Mouse (Mus musculus) left cerebral cortex, adult 8-10 months (tissue): ENCODE data around the gene Ifitm2. TPM values are rescaled to one million over a fixed set of nuclear protein-coding genes. Genes with fewer than 3 reads are reported as not detected.

ENCODE experiments used
- DNase-seq, 2 experiments: peaks; one replicate each; pipeline ENCODE4 v3.0.0; 2022; ENCODE audit warnings: low spot score in 2 of 2
- total RNA-seq, 4 experiments: library from RNA; stranded (reverse); gene quantifications; 2 replicates each; pipeline ENCODE4 v1.2.4; 2022

Ifitm2 gene
- total RNA-seq, 4 experiments from 2014 or later: 13.5 to 19.6 (median 16.7) TPM

GRCm38 (mm10) chr7:140907131-140907530 lies 48.7 kb downstream of the Ifitm2 start:
- no peak for DNase-seq

GRCm38 (mm10) chr7:140905642-140906081 lies 50.1 kb downstream of the Ifitm2 start:
- DNase-seq: no peak

Other genes starting within 250 kb of the Ifitm2 start
- under 1 TPM in 1 of 4 experiments, not detected in 3; 0.36 TPM for gene Cyp2e1, start 192.2 kb downstream of the Ifitm2 start, total RNA-seq
- gene Syce1, start 168.1 kb downstream of the Ifitm2 start, total RNA-seq: under 1 TPM in 3 of 4 experiments, not detected in 1; 0.40 to 0.91 (median 0.46) TPM
- gene Zfp941, start 133.8 kb downstream of the Ifitm2 start, total RNA-seq: 10 to 100 TPM; 29.5 to 33.1 (median 29.7) TPM
- gene Urah, start 121.0 kb downstream of the Ifitm2 start, total RNA-seq: 10 to 100 TPM in 1 of 4 experiments, 1 to 10 TPM in 3; 6.2 to 13.1 (median 8.4) TPM
- not detected for gene Scgb1c1, start 110.4 kb downstream of the Ifitm2 start, total RNA-seq
- gene Odf3, start 108.2 kb downstream of the Ifitm2 start, total RNA-seq: under 1 TPM in 1 of 4 experiments, not detected in 3; 0.36 TPM
- 1 to 10 TPM; 1.0 to 2.9 (median 2.5) TPM for gene Gm45785, start 99.7 kb downstream of the Ifitm2 start, total RNA-seq
- 10 to 100 TPM; 60.1 to 70.0 (median 64.9) TPM for gene Ric8a, start 99.0 kb downstream of the Ifitm2 start, total RNA-seq
- 10 to 100 TPM; 20.7 to 26.7 (median 23.2) TPM for gene Bet1l, start 98.4 kb downstream of the Ifitm2 start, total RNA-seq
- gene Psmd13, start 74.0 kb downstream of the Ifitm2 start, total RNA-seq: 100 to 1,000 TPM; 105 to 117 (median 109) TPM
- 10 to 100 TPM; 62.4 to 79.7 (median 73.7) TPM for gene Sirt3, start 73.7 kb downstream of the Ifitm2 start, total RNA-seq
- gene Cox8b, start 55.5 kb downstream of the Ifitm2 start, total RNA-seq: 1 to 10 TPM; 1.7 to 3.9 (median 2.9) TPM
- gene Nlrp6, start 35.1 kb downstream of the Ifitm2 start, total RNA-seq: 1 to 10 TPM in 1 of 4 experiments, under 1 TPM in 3; 0.54 to 1.1 (median 0.92) TPM
- 1 to 10 TPM; 3.9 to 4.7 (median 4.3) TPM for gene Pgghg, start 14.6 kb downstream of the Ifitm2 start, total RNA-seq
- under 1 TPM in 1 of 4 experiments, not detected in 3; 0.51 TPM for gene Ifitm5, start 5.7 kb downstream of the Ifitm2 start, total RNA-seq
- gene Gm45717, start 50 bp downstream of the Ifitm2 start, total RNA-seq: not detected
- 1 to 10 TPM; 3.6 to 7.4 (median 5.0) TPM for gene Ifitm1, start 11.2 kb upstream of the Ifitm2 start, total RNA-seq
- 10 to 100 TPM; 12.2 to 26.6 (median 17.7) TPM for gene Ifitm3, start 54.8 kb upstream of the Ifitm2 start, total RNA-seq
- under 1 TPM in 2 of 4 experiments, not detected in 2; 0.87 to 0.88 TPM for gene Ifitm6, start 61.9 kb upstream of the Ifitm2 start, total RNA-seq
- gene Gm17387, start 73.1 kb upstream of the Ifitm2 start, total RNA-seq: not detected
- 10 to 100 TPM; 64.5 to 81.0 (median 79.2) TPM for gene B4galnt4, start 105.1 kb upstream of the Ifitm2 start, total RNA-seq
- under 1 TPM in 1 of 4 experiments, not detected in 3; 0.57 TPM for gene Pkp3, start 122.2 kb upstream of the Ifitm2 start, total RNA-seq
- 1 to 10 TPM; 2.3 to 2.6 (median 2.5) TPM for gene Sigirr, start 144.6 kb upstream of the Ifitm2 start, total RNA-seq
- not detected for gene Ano9, start 161.8 kb upstream of the Ifitm2 start, total RNA-seq
- 10 to 100 TPM; 48.4 to 57.7 (median 52.3) TPM for gene Ptdss2, start 166.4 kb upstream of the Ifitm2 start, total RNA-seq
- 10 to 100 TPM; 41.0 to 52.8 (median 44.8) TPM for gene Rnh1, start 216.9 kb upstream of the Ifitm2 start, total RNA-seq
- gene Hras, start 238.0 kb upstream of the Ifitm2 start, total RNA-seq: 100 to 1,000 TPM; 226 to 267 (median 258) TPM
- 1 to 10 TPM; 3.5 to 5.7 (median 5.3) TPM for gene Lrrc56, start 238.2 kb upstream of the Ifitm2 start, total RNA-seq